ENCODE assay signal across 15 mouse cellular contexts in the genomic region with DNA sequence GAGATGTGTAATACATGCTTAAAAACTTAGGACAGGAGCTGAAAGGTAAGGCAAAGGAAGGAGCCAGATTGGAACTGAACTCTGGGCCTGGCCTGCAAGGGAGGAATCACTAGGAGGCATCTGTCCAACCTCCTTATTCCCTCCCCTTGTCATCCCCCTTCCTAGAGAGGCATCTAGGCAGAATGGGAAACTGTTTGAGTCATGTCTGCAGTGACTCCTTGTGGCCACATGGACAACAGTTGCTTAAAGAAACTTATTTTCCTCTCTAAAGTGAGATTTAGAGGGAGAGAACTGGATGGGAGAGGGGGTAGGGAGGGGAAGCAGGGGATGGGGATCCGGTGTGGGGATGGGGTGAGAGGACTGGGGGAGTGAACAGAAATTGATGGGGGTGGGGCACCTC. TPM values are rescaled to one million over a fixed set of nuclear protein-coding genes. Genes with fewer than 3 reads are reported as not detected.
A peak's percentile ranks its signal among the peaks of the same experiment; 100 is the strongest.
DNase-seq lines count a peak whose midpoint lies in the region; ATAC-seq and TF ChIP-seq lines count a peak whose summit lies in the region.
"Had no signal": no experiment of that assay in that cellular context is flagged by ENCODE, and none has a peak within 500 bp of the region (broad histone marks: within the 10 kb centered on the region; RNA-seq: fewer than 3 reads in every experiment).

No protein-coding gene starts in this region.

- no peak for TF ChIP-seq POLR2A in heart, adult 2 months (IDR thresholded peaks at IDR 0.05; ENCODE audit: insufficient read depth, low read depth, low read length)

- no peak for TF ChIP-seq EP300 in heart, adult 2 months (IDR thresholded peaks at IDR 0.05; ENCODE audit: insufficient read depth, low read depth, low read length)

- 38% methylated on average over 1 of the region's 1 CpGs for WGBS in heart, adult 2 months
- WGBS in lung, embryonic 14.5 days, result 43% methylated on average over 1 of the region's 1 CpGs

- intact Hi-C loops in heart, adult 2 months (cut with DNase I), result loop anchor here (2.0 kb wide), 1 partner anchor 84 kb away; no protein-coding TSS in a partner anchor

- 0 out of 2 replicates have a peak, but pooled peaks have one; percentile 10 for ATAC-seq in lung, embryonic 14.5 days (ENCODE audit: insufficient read depth)
- ATAC-seq in granulocyte monocyte progenitor cell, adult 5-6 weeks (replicated peaks; ENCODE audit: poor library complexity, severe bottlenecking), result 0 out of 2 replicates have a peak, but pooled peaks have one; percentile 23

- no peaks in the 10 kb centered on the region for H3K27me3 ChIP-seq in heart, adult 2 months (ENCODE audit: control insufficient read depth, insufficient read depth, low read length)
- H3K27me3 ChIP-seq in lung, embryonic 14.5 days (ENCODE audit: insufficient read depth, low read length), result 0 out of 2 replicates have a peak, but pooled peaks cover 5% of the 10 kb centered on the region

- no peak overlapping the region for H3K27ac ChIP-seq in heart, adult 2 months
- no peak overlapping the region for H3K27ac ChIP-seq in lung, embryonic 14.5 days (ENCODE audit: low read depth)
- H3K27ac ChIP-seq: forebrain, embryonic 12.5 days; limb, embryonic 13.5 days had no signal

- DNase-seq in heart, adult 2 months, result no peak
- DNase-seq in heart, adult 8-10 months (ENCODE audit: low spot score), result no peak
- peak; percentile 43 for DNase-seq in lung, embryonic 14.5 days
- no peak for DNase-seq in lung, postnatal 4 days
- peak; percentile 5 for DNase-seq in Muller cell, postnatal 12 days (ENCODE audit: inconsistent ontology term)
- no peak for DNase-seq in ovary, postnatal 36 days (ENCODE audit: low spot score)
- DNase-seq in layer of hippocampus, adult 9-11 months, result no peak
- DNase-seq: right cerebral cortex, postnatal 4 days had no signal

- H3K36me3 ChIP-seq in heart, adult 2 months (ENCODE audit: control insufficient read depth, insufficient read depth, low read length), result no peaks in the 10 kb centered on the region
- H3K36me3 ChIP-seq in lung, embryonic 14.5 days (ENCODE audit: insufficient read depth), result no peaks in the 10 kb centered on the region
- H3K36me3 ChIP-seq: forebrain, embryonic 12.5 days; G1E; limb, embryonic 13.5 days had no signal

- H3K9me3 ChIP-seq in lung, embryonic 14.5 days (ENCODE audit: low read depth, low read length), result no peaks in the 10 kb centered on the region
- H3K9me3 ChIP-seq: forebrain, embryonic 12.5 days; limb, embryonic 13.5 days; megakaryocyte, embryonic 14.5 days had no signal

- H3K79me2 ChIP-seq in heart, adult 2 months (replicated peaks; ENCODE audit: control insufficient read depth, insufficient read depth, low read length), result no peaks in the 10 kb centered on the region

- TF ChIP-seq CTCF in heart, adult 2 months (IDR thresholded peaks at IDR 0.05), result peak; percentile 54
- TF ChIP-seq CTCF in lung, embryonic 14.5 days (IDR thresholded peaks at IDR 0.05; ENCODE audit: low read depth), result peak; percentile 60

- no peak overlapping the region for H3K9ac ChIP-seq in heart, adult 2 months (ENCODE audit: low read depth, low read length)
- H3K9ac ChIP-seq in lung, embryonic 14.5 days, result no peak overlapping the region
- H3K9ac ChIP-seq: forebrain, embryonic 12.5 days; limb, embryonic 13.5 days had no signal

- no peak overlapping the region for H3K4me2 ChIP-seq in lung, embryonic 14.5 days
- H3K4me2 ChIP-seq: forebrain, embryonic 12.5 days; limb, embryonic 13.5 days had no signal

- no peaks in the 10 kb centered on the region for H3K4me1 ChIP-seq in heart, adult 2 months (ENCODE audit: control insufficient read depth, insufficient read depth, low read length)
- peaks cover 6% of the 10 kb centered on the region; the same call in 1 of the 2 replicates for H3K4me1 ChIP-seq in lung, embryonic 14.5 days (ENCODE audit: insufficient read depth)
- H3K4me1 ChIP-seq: megakaryocyte, embryonic 14.5 days had no signal

- H3K4me3 ChIP-seq in heart, adult 2 months, result no peak overlapping the region
- no peak overlapping the region for H3K4me3 ChIP-seq in lung, embryonic 14.5 days (ENCODE audit: low read depth, low read length)
- H3K4me3 ChIP-seq: forebrain, embryonic 12.5 days; limb, embryonic 13.5 days; megakaryocyte, embryonic 14.5 days had no signal

RNA-seq across cellular contexts. Expression of gene Fcrl6, which starts 10.4 kb away (rescaled TPM):
- total RNA-seq in heart, adult 2 months (2021), result not detected
- polyA plus RNA-seq in heart, adult 2 months (2012; rRNA removed), result not detected in 2 replicates
- total RNA-seq in heart, adult 8-10 months (2022), result not detected
- not detected in 2 replicates for polyA plus RNA-seq in lung, embryonic 14.5 days (2014; fragmentation: Nextera tagmentation; extraction: Ambion mirVana)
- total RNA-seq in granulocyte monocyte progenitor cell, adult 5-6 weeks (2014; fragmentation: Nextera tagmentation), result not detected in 2 replicates
- total RNA-seq in granulocyte monocyte progenitor cell, adult 5-6 weeks (2017), result not detected in 2 replicates
- total RNA-seq: G1E; heart, adult 18-20 months had no signal
- polyA plus RNA-seq: G1E had no signal

RNA-seq across cellular contexts. Expression of gene Dusp23, which starts 20.0 kb away (rescaled TPM):
- 10 to 100 TPM; 10.1 to 12.3 TPM for total RNA-seq in heart, adult 2 months (2021)
- polyA plus RNA-seq in heart, adult 2 months (2012; rRNA removed), result 22.0 and 38.1 TPM in 2 replicates
- total RNA-seq in heart, adult 8-10 months (2022), result 10 to 100 TPM in 3 of 4 experiments, 1 to 10 TPM in 1; 8.5 to 14.0 (median 11.5) TPM
- 10.2 and 10.7 TPM in 2 replicates for polyA plus RNA-seq in lung, embryonic 14.5 days (2014; fragmentation: Nextera tagmentation; extraction: Ambion mirVana)
- total RNA-seq in granulocyte monocyte progenitor cell, adult 5-6 weeks (2014; fragmentation: Nextera tagmentation), result 18.2 and 22.6 TPM in 2 replicates
- 2.6 and 2.9 TPM in 2 replicates for total RNA-seq in granulocyte monocyte progenitor cell, adult 5-6 weeks (2017)
- total RNA-seq: G1E had no signal
- polyA plus RNA-seq: G1E had no signal

RNA-seq across cellular contexts. Expression of gene Slamf8, which starts 22.4 kb away (rescaled TPM):
- total RNA-seq in heart, adult 2 months (2021), result under 1 TPM; 0.30 to 0.34 TPM
- 0.97 and 1.3 TPM in 2 replicates for polyA plus RNA-seq in heart, adult 2 months (2012; rRNA removed)
- total RNA-seq in heart, adult 8-10 months (2022), result under 1 TPM; 0.16 to 0.31 (median 0.24) TPM
- not detected in 2 replicates for polyA plus RNA-seq in lung, embryonic 14.5 days (2014; fragmentation: Nextera tagmentation; extraction: Ambion mirVana)
- 1.4 TPM in 1 of 2 replicates, not detected in the other for total RNA-seq in granulocyte monocyte progenitor cell, adult 5-6 weeks (2014; fragmentation: Nextera tagmentation)
- not detected in 2 replicates for total RNA-seq in granulocyte monocyte progenitor cell, adult 5-6 weeks (2017)
- polyA plus RNA-seq: forebrain, embryonic 12.5 days; G1E; neural tube, embryonic 11.5 days had no signal

RNA-seq across cellular contexts. Expression of gene Vsig8, which starts 57.0 kb away (rescaled TPM):
- total RNA-seq in heart, adult 2 months (2021), result not detected
- polyA plus RNA-seq in heart, adult 2 months (2012; rRNA removed), result not detected in 2 replicates
- total RNA-seq in heart, adult 8-10 months (2022), result not detected
- 0.24 TPM in 1 of 2 replicates, not detected in the other for polyA plus RNA-seq in lung, embryonic 14.5 days (2014; fragmentation: Nextera tagmentation; extraction: Ambion mirVana)
- not detected in 2 replicates for total RNA-seq in granulocyte monocyte progenitor cell, adult 5-6 weeks (2014; fragmentation: Nextera tagmentation)
- total RNA-seq in granulocyte monocyte progenitor cell, adult 5-6 weeks (2017), result not detected in 2 replicates
- total RNA-seq: G1E; heart, adult 18-20 months had no signal
- polyA plus RNA-seq: G1E had no signal

Comparison
In these comparisons a context has a peak if more than half of its experiments do, and no peak if none do; other contexts are left out.
1. DNase-seq: peak in lung, embryonic 14.5 days (single experiment) and Muller cell, postnatal 12 days (single experiment); none in heart, adult 2 months (0 of 2), heart, adult 8-10 months (single experiment), lung, postnatal 4 days (0 of 2), ovary, postnatal 36 days (single experiment) and layer of hippocampus, adult 9-11 months (single experiment).